20 mouse cellular contexts compared by ENCODE assay signal in genomic region chr7:110324852-110325251, GRCm38 (mm10).
"Had no signal": no experiment of that assay in that cellular context is flagged by ENCODE, and none has a peak within 500 bp of the region (broad histone marks: within the 10 kb centered on the region; RNA-seq: fewer than 3 reads in every experiment).

No protein-coding gene starts in this region.

- H3K27me3 ChIP-seq: limb, embryonic 13.5 days; liver, embryonic 12.5 days; liver, embryonic 15.5 days; midbrain, embryonic 13.5 days; neural tube, embryonic 13.5 days had no signal

- H3K4me1 ChIP-seq: limb, embryonic 10.5 days; limb, embryonic 13.5 days; liver, embryonic 12.5 days; liver, embryonic 15.5 days; midbrain, embryonic 10.5 days; midbrain, embryonic 13.5 days; neural tube, embryonic 13.5 days had no signal

- H3K27ac ChIP-seq: layer of hippocampus, adult 2 months; limb, embryonic 10.5 days; limb, embryonic 13.5 days; liver, embryonic 12.5 days; liver, embryonic 15.5 days; midbrain, embryonic 10.5 days; midbrain, embryonic 13.5 days; neural tube, embryonic 13.5 days had no signal

- DNase-seq: kidney, adult 9 months; kidney, postnatal 14 days; layer of hippocampus, adult 9-11 months; liver; lung, adult 18-20 months; retina, postnatal 1 day; right cerebral cortex, postnatal 25 days; thymus, adult 2 months; thymus, postnatal 14 days; thymus, postnatal 4 days had no signal

- H3K9me3 ChIP-seq: liver, embryonic 12.5 days; liver, embryonic 15.5 days had no signal

- H3K9ac ChIP-seq: limb, embryonic 13.5 days; liver, embryonic 12.5 days; liver, embryonic 15.5 days; midbrain, embryonic 13.5 days; neural tube, embryonic 13.5 days had no signal

- H3K4me2 ChIP-seq: limb, embryonic 13.5 days; liver, embryonic 12.5 days; liver, embryonic 15.5 days; midbrain, embryonic 13.5 days; neural tube, embryonic 13.5 days had no signal

- H3K4me3 ChIP-seq: layer of hippocampus, adult 2 months; limb, embryonic 10.5 days; limb, embryonic 13.5 days; liver, embryonic 12.5 days; liver, embryonic 15.5 days; megakaryocyte, embryonic 14.5 days; midbrain, embryonic 10.5 days; midbrain, embryonic 13.5 days; myocyte; neural tube, embryonic 13.5 days had no signal
